8 mouse cellular contexts compared by ENCODE assay signal in genomic region chr2:180227262-180228059, GRCm38 (mm10). TPM values are rescaled to one million over a fixed set of nuclear protein-coding genes. Genes with fewer than 3 reads are reported as not detected.
DNase-seq lines count a peak whose midpoint lies in the region; ATAC-seq and TF ChIP-seq lines count a peak whose summit lies in the region.

No protein-coding gene starts in this region.

- no peaks in the 10 kb centered on the region for H3K27me3 ChIP-seq in testis, adult 2 months (ENCODE audit: control insufficient read depth, insufficient read depth, low read length)
- H3K27me3 ChIP-seq in intestine, postnatal 0 days (replicated peaks; ENCODE audit: control insufficient read depth, insufficient read depth, low read length) = peaks cover 4% of the 10 kb centered on the region; the same call in 1 of the 2 replicates
- H3K27me3 ChIP-seq in lung, embryonic 14.5 days (ENCODE audit: insufficient read depth, low read length) = peaks cover 25% of the 10 kb centered on the region

- H3K9me3 ChIP-seq in intestine, postnatal 0 days (ENCODE audit: control insufficient read depth) = no peaks in the 10 kb centered on the region
- H3K9me3 ChIP-seq in lung, embryonic 14.5 days (ENCODE audit: low read depth, low read length) = no peaks in the 10 kb centered on the region

- H3K9ac ChIP-seq in intestine, postnatal 0 days (ENCODE audit: low read depth, low read length) = no peak overlapping the region
- H3K9ac ChIP-seq in lung, embryonic 14.5 days = no peak overlapping the region

- peak overlapping the region; percentile 66 for H3K4me2 ChIP-seq in intestine, postnatal 0 days (replicated peaks; ENCODE audit: low read depth)
- H3K4me2 ChIP-seq in lung, embryonic 14.5 days = peak overlapping the region; percentile 53

- no peak overlapping the region for H3K4me3 ChIP-seq in testis, adult 2 months (ENCODE audit: control insufficient read depth, low read depth, low read length)
- peak overlapping the region; percentile 25 for H3K4me3 ChIP-seq in intestine, postnatal 0 days (ENCODE audit: low read depth, low read length)
- peak overlapping the region; percentile 11 for H3K4me3 ChIP-seq in lung, embryonic 14.5 days (ENCODE audit: low read depth, low read length)
- 0 out of 2 replicates have a peak overlapping the region, but pooled peaks have one; percentile 9 for H3K4me3 ChIP-seq in olfactory bulb, adult 2 months (ENCODE audit: insufficient read depth, low read depth, low read length)

- intact Hi-C loops in gastrocnemius, postnatal 36 days (cut with DNase I) = no loop called here

- no peak; the same call in 1 of the 2 replicates for TF ChIP-seq POLR2A in testis, adult 2 months (IDR thresholded peaks at IDR 0.05; ENCODE audit: control insufficient read depth, low read depth, low read length)
- TF ChIP-seq POLR2A in olfactory bulb, adult 2 months (IDR thresholded peaks at IDR 0.05; ENCODE audit: insufficient read depth, low read depth, low read length) = no peak

- H3K4me1 ChIP-seq in testis, adult 2 months (ENCODE audit: control insufficient read depth, insufficient read depth, low read length) = peaks cover 21% of the 10 kb centered on the region
- H3K4me1 ChIP-seq in intestine, postnatal 0 days (replicated peaks; ENCODE audit: control insufficient read depth, insufficient read depth, low read length) = 0 out of 2 replicates have a peak, but pooled peaks cover 13% of the 10 kb centered on the region
- H3K4me1 ChIP-seq in lung, embryonic 14.5 days (ENCODE audit: insufficient read depth) = peaks cover 28% of the 10 kb centered on the region
- peaks cover 28% of the 10 kb centered on the region for H3K4me1 ChIP-seq in olfactory bulb, adult 2 months (ENCODE audit: control insufficient read depth, insufficient read depth, low read length)

- TF ChIP-seq CTCF in testis, adult 2 months (IDR thresholded peaks at IDR 0.05; ENCODE audit: control insufficient read depth, insufficient read depth, insufficient replicate concordance, low read depth, low read length) = peak; percentile 53; the same call in 1 of the 2 replicates
- TF ChIP-seq CTCF in intestine, postnatal 0 days (IDR thresholded peaks at IDR 0.05; ENCODE audit: low read depth) = peak; percentile 87
- peak; percentile 84 for TF ChIP-seq CTCF in lung, embryonic 14.5 days (IDR thresholded peaks at IDR 0.05; ENCODE audit: low read depth)
- peak; percentile 68 for TF ChIP-seq CTCF in olfactory bulb, adult 2 months (IDR thresholded peaks at IDR 0.05; ENCODE audit: insufficient read depth, low read depth, low read length)

- H3K36me3 ChIP-seq in testis, adult 2 months (ENCODE audit: control insufficient read depth, insufficient read depth, low read length) = no peaks in the 10 kb centered on the region
- no peaks in the 10 kb centered on the region for H3K36me3 ChIP-seq in intestine, postnatal 0 days (ENCODE audit: control insufficient read depth, insufficient read depth)
- no peaks in the 10 kb centered on the region for H3K36me3 ChIP-seq in lung, embryonic 14.5 days (ENCODE audit: insufficient read depth)

- peak; percentile 86 for ATAC-seq in common myeloid progenitor, adult 5-6 weeks (replicated peaks; ENCODE audit: low read depth, poor library complexity, severe bottlenecking)
- peak; percentile 50 for ATAC-seq in intestine, postnatal 0 days
- peak; percentile 28 for ATAC-seq in lung, embryonic 14.5 days (ENCODE audit: insufficient read depth)

- 4% methylated on average over 21 of the region's 21 CpGs for WGBS in intestine, postnatal 0 days
- WGBS in lung, embryonic 14.5 days = 2% methylated on average over 21 of the region's 21 CpGs
- WGBS in olfactory bulb, adult 2 months = 7% methylated on average over 21 of the region's 21 CpGs

- H3K27ac ChIP-seq in testis, adult 2 months (ENCODE audit: control insufficient read depth, insufficient read depth, low read depth, low read length) = no peak overlapping the region
- peak overlapping the region; percentile 35; the same call in 1 of the 2 replicates for H3K27ac ChIP-seq in intestine, postnatal 0 days (ENCODE audit: low read depth, low read length)
- peak overlapping the region; percentile 69; the same call in 1 of the 2 replicates for H3K27ac ChIP-seq in lung, embryonic 14.5 days (ENCODE audit: low read depth)
- no peak overlapping the region for H3K27ac ChIP-seq in olfactory bulb, adult 2 months (ENCODE audit: insufficient read depth, low read depth, low read length)

- no peak for DNase-seq in testis, postnatal 14 days (ENCODE audit: low spot score)
- DNase-seq in gastrocnemius, postnatal 36 days = peak; percentile 48 to 51
- peak; percentile 74 for DNase-seq in lung, embryonic 14.5 days
- DNase-seq in urinary bladder, postnatal 10 days (ENCODE audit: low spot score) = no peak

RNA-seq across cellular contexts. Expression of gene Lama5, which starts 1.8 kb away (rescaled TPM):
- 7.5 and 8.3 TPM in 2 replicates for polyA plus RNA-seq in testis, adult 2 months (2012; rRNA removed)
- total RNA-seq in common myeloid progenitor, adult 5-6 weeks (2017) = 0.05 and 0.10 TPM in 2 replicates
- 10 to 100 TPM in 1 of 2 experiments, 1 to 10 TPM in 1; 8.7 to 11.2 TPM for total RNA-seq in gastrocnemius, postnatal 36 days (2021)
- 19.8 and 23.5 TPM in 2 replicates for polyA plus RNA-seq in intestine, postnatal 0 days (2015; fragmentation: Nextera tagmentation; extraction: Ambion mirVana)
- polyA plus RNA-seq in lung, embryonic 14.5 days (2014; fragmentation: Nextera tagmentation; extraction: Ambion mirVana) = 95.0 and 95.1 TPM in 2 replicates
- not detected in 2 replicates for polyA plus RNA-seq in olfactory bulb, adult 2 months (2012; ENCODE audit: insufficient read depth, insufficient read length, low replicate concordance, missing spikeins)

RNA-seq across cellular contexts. Expression of gene Rps21, which starts 29.7 kb away (rescaled TPM):
- polyA plus RNA-seq in testis, adult 2 months (2012; rRNA removed) = 703 and 848 TPM in 2 replicates
- total RNA-seq in common myeloid progenitor, adult 5-6 weeks (2017) = 3,441 and 4,282 TPM in 2 replicates
- total RNA-seq in gastrocnemius, postnatal 36 days (2021) = 100 to 1,000 TPM; 310 to 370 TPM
- polyA plus RNA-seq in intestine, postnatal 0 days (2015; fragmentation: Nextera tagmentation; extraction: Ambion mirVana) = 442 and 454 TPM in 2 replicates
- polyA plus RNA-seq in lung, embryonic 14.5 days (2014; fragmentation: Nextera tagmentation; extraction: Ambion mirVana) = 630 and 724 TPM in 2 replicates
- 1,119 TPM in 1 of 2 replicates, not detected in the other for polyA plus RNA-seq in olfactory bulb, adult 2 months (2012; ENCODE audit: insufficient read depth, insufficient read length, low replicate concordance, missing spikeins)

RNA-seq across cellular contexts. Expression of gene Cables2, which starts 45.8 kb away (rescaled TPM):
- polyA plus RNA-seq in testis, adult 2 months (2012; rRNA removed) = 23.9 and 24.2 TPM in 2 replicates
- total RNA-seq in common myeloid progenitor, adult 5-6 weeks (2017) = 9.2 and 11.8 TPM in 2 replicates
- 10 to 100 TPM in 1 of 2 experiments, 1 to 10 TPM in 1; 9.7 to 11.5 TPM for total RNA-seq in gastrocnemius, postnatal 36 days (2021)
- polyA plus RNA-seq in intestine, postnatal 0 days (2015; fragmentation: Nextera tagmentation; extraction: Ambion mirVana) = 8.2 and 8.4 TPM in 2 replicates
- 24.0 and 25.6 TPM in 2 replicates for polyA plus RNA-seq in lung, embryonic 14.5 days (2014; fragmentation: Nextera tagmentation; extraction: Ambion mirVana)
- not detected in 2 replicates for polyA plus RNA-seq in olfactory bulb, adult 2 months (2012; ENCODE audit: insufficient read depth, insufficient read length, low replicate concordance, missing spikeins)

RNA-seq across cellular contexts. Expression of gene Adrm1, which starts 56.2 kb away (rescaled TPM):
- polyA plus RNA-seq in testis, adult 2 months (2012; rRNA removed) = 107 and 114 TPM in 2 replicates
- total RNA-seq in common myeloid progenitor, adult 5-6 weeks (2017) = 51.8 and 52.0 TPM in 2 replicates
- 100 to 1,000 TPM in 1 of 2 experiments, 10 to 100 TPM in 1; 95.4 to 103 TPM for total RNA-seq in gastrocnemius, postnatal 36 days (2021)
- 132 and 142 TPM in 2 replicates for polyA plus RNA-seq in intestine, postnatal 0 days (2015; fragmentation: Nextera tagmentation; extraction: Ambion mirVana)
- polyA plus RNA-seq in lung, embryonic 14.5 days (2014; fragmentation: Nextera tagmentation; extraction: Ambion mirVana) = 160 and 163 TPM in 2 replicates
- not detected in 2 replicates for polyA plus RNA-seq in olfactory bulb, adult 2 months (2012; ENCODE audit: insufficient read depth, insufficient read length, low replicate concordance, missing spikeins)

Comparison
In these comparisons a context has a peak if more than half of its experiments do, and no peak if none do; other contexts are left out.
1. H3K27ac ChIP-seq: peak in intestine, postnatal 0 days (single experiment) and lung, embryonic 14.5 days (single experiment); none in testis, adult 2 months (single experiment) and olfactory bulb, adult 2 months (single experiment).
2. DNase-seq: peak in gastrocnemius, postnatal 36 days (2 of 2) and lung, embryonic 14.5 days (single experiment); none in testis, postnatal 14 days (single experiment) and urinary bladder, postnatal 10 days (single experiment).
3. ATAC-seq: peak in every context shown above with its lines; median percentile 86 in common myeloid progenitor, adult 5-6 weeks; 50 in intestine, postnatal 0 days; 28 in lung, embryonic 14.5 days.
4. Peak in every context shown above with its lines, with median percentiles within 50 percentile points of each other: CTCF ChIP-seq.